10 mouse cellular contexts compared by ENCODE assay signal in genomic region chr2:37969713-37970485, GRCm38 (mm10).
DNase-seq lines count a peak whose midpoint lies in the region; ATAC-seq and TF ChIP-seq lines count a peak whose summit lies in the region.
"Had no signal": no experiment of that assay in that cellular context is flagged by ENCODE, and none has a peak within 500 bp of the region (broad histone marks: within the 10 kb centered on the region; RNA-seq: fewer than 3 reads in every experiment).

No protein-coding gene starts in this region.

- H3K4me1 ChIP-seq in liver, adult 2 months (ENCODE audit: control insufficient read depth, insufficient read depth, low read length) = no peaks in the 10 kb centered on the region
- H3K4me1 ChIP-seq in liver, embryonic 11.5 days (replicated peaks; ENCODE audit: control insufficient read depth, insufficient read depth, low read length) = no peaks in the 10 kb centered on the region
- peaks cover 13% of the 10 kb centered on the region for H3K4me1 ChIP-seq in forebrain, embryonic 13.5 days
- H3K4me1 ChIP-seq: intestine, embryonic 15.5 days; liver, embryonic 15.5 days had no signal

- 61% methylated on average over 5 of the region's 5 CpGs for WGBS in liver, adult 2 months
- 56% methylated on average over 5 of the region's 5 CpGs for WGBS in liver, embryonic 11.5 days
- 38% methylated on average over 5 of the region's 5 CpGs for WGBS in forebrain, embryonic 13.5 days

- no peak overlapping the region for H3K4me2 ChIP-seq in liver, embryonic 11.5 days
- no peak overlapping the region for H3K4me2 ChIP-seq in forebrain, embryonic 13.5 days
- H3K4me2 ChIP-seq: intestine, embryonic 15.5 days; liver, embryonic 15.5 days had no signal

- peak; percentile 17 for DNase-seq in liver, adult 2 months (ENCODE audit: extremely low read depth, low read depth, low spot score)
- no peak for DNase-seq in liver, embryonic 11.5 days (ENCODE audit: low spot score)
- peak; percentile 6 for DNase-seq in adrenal gland, postnatal 25 days
- peak; percentile 34 to 58 for DNase-seq in kidney, postnatal 4 days
- DNase-seq in urinary bladder, adult 18-20 months (ENCODE audit: low spot score in 2 of 2) = no peak
- DNase-seq: cerebellum, adult 2 months had no signal

- H3K27me3 ChIP-seq in liver, adult 2 months (ENCODE audit: control insufficient read depth, insufficient read depth, low read length) = no peaks in the 10 kb centered on the region
- H3K27me3 ChIP-seq in liver, embryonic 11.5 days (replicated peaks; ENCODE audit: control insufficient read depth, insufficient read depth, low read length) = no peaks in the 10 kb centered on the region
- no peaks in the 10 kb centered on the region for H3K27me3 ChIP-seq in forebrain, embryonic 13.5 days
- H3K27me3 ChIP-seq: intestine, embryonic 15.5 days; liver, embryonic 15.5 days had no signal

- TF ChIP-seq POLR2A in liver, adult 2 months (IDR thresholded peaks at IDR 0.05; ENCODE audit: extremely low read depth, insufficient read depth, low read length) = no peak

- H3K9ac ChIP-seq in liver, adult 2 months (ENCODE audit: low read depth, low read length) = no peak overlapping the region
- H3K9ac ChIP-seq in liver, embryonic 11.5 days (ENCODE audit: low read depth, low read length) = no peak overlapping the region
- no peak overlapping the region for H3K9ac ChIP-seq in forebrain, embryonic 13.5 days
- H3K9ac ChIP-seq: intestine, embryonic 15.5 days; liver, embryonic 15.5 days had no signal

- TF ChIP-seq CTCF in liver, adult 2 months (IDR thresholded peaks at IDR 0.05; ENCODE audit: low read depth, low read length) = peak; percentile 13; the same call in 1 of the 2 replicates

- no peak overlapping the region for H3K27ac ChIP-seq in liver, adult 2 months (replicated peaks; ENCODE audit: insufficient read depth, low read depth, low read length)
- H3K27ac ChIP-seq in liver, embryonic 11.5 days (ENCODE audit: low read depth, low read length) = no peak overlapping the region
- peak overlapping the region; percentile 27 for H3K27ac ChIP-seq in forebrain, embryonic 13.5 days
- H3K27ac ChIP-seq: intestine, embryonic 15.5 days; liver, embryonic 15.5 days had no signal

- H3K9me3 ChIP-seq in liver, embryonic 11.5 days (ENCODE audit: control insufficient read depth, low read length) = no peaks in the 10 kb centered on the region
- H3K9me3 ChIP-seq in forebrain, embryonic 13.5 days (replicated peaks) = no peaks in the 10 kb centered on the region
- H3K9me3 ChIP-seq: intestine, embryonic 15.5 days; liver, embryonic 15.5 days had no signal

- H3K79me2 ChIP-seq in liver, adult 2 months (ENCODE audit: control insufficient read depth, insufficient read depth, low read length) = no peaks in the 10 kb centered on the region

- H3K4me3 ChIP-seq in liver, adult 2 months (ENCODE audit: insufficient read depth, low read depth, low read length) = no peak overlapping the region
- no peak overlapping the region for H3K4me3 ChIP-seq in liver, embryonic 11.5 days (ENCODE audit: low read depth, low read length)
- no peak overlapping the region for H3K4me3 ChIP-seq in forebrain, embryonic 13.5 days
- H3K4me3 ChIP-seq: intestine, embryonic 15.5 days; liver, embryonic 15.5 days had no signal

- no peak for ATAC-seq in liver, embryonic 11.5 days (replicated peaks; ENCODE audit: low FRiP score)
- peak; percentile 88 for ATAC-seq in forebrain, embryonic 13.5 days
- ATAC-seq in inflammation-experienced regulatory T-cells, adult 6 months = no peak
- ATAC-seq: intestine, embryonic 15.5 days had no signal

- no peaks in the 10 kb centered on the region for H3K36me3 ChIP-seq in liver, adult 2 months (ENCODE audit: control insufficient read depth, insufficient read depth, low read length)
- H3K36me3 ChIP-seq in liver, embryonic 11.5 days (ENCODE audit: control insufficient read depth, insufficient read depth, low read length) = no peaks in the 10 kb centered on the region
- no peaks in the 10 kb centered on the region for H3K36me3 ChIP-seq in forebrain, embryonic 13.5 days (ENCODE audit: poor library complexity, severe bottlenecking)
- H3K36me3 ChIP-seq: intestine, embryonic 15.5 days; liver, embryonic 15.5 days had no signal

Comparison
In these comparisons a context has a peak if more than half of its experiments do, and no peak if none do; other contexts are left out.
1. DNase-seq: peak in liver, adult 2 months (single experiment), adrenal gland, postnatal 25 days (single experiment) and kidney, postnatal 4 days (2 of 2); none in liver, embryonic 11.5 days (single experiment) and urinary bladder, adult 18-20 months (0 of 2).